Mouse (Mus musculus) ovary, postnatal 10 days (tissue): ENCODE data around the gene Slc29a3.

Experiments used
- DNase-seq: peaks from one replicate; pipeline ENCODE4 v3.0.0; 2022; ENCODE audit warnings: low spot score

Slc29a3 gene

GRCm38 (mm10) chr10:60670166-60670565 is 82.4 kb downstream of the Slc29a3 start:
- DNase-seq: no peak

GRCm38 (mm10) chr10:60668591-60668990 is 84.0 kb downstream of the Slc29a3 start:
- no peak for DNase-seq
